Mouse (Mus musculus): ENCODE measurements around the gene Phc1.

DNA sequence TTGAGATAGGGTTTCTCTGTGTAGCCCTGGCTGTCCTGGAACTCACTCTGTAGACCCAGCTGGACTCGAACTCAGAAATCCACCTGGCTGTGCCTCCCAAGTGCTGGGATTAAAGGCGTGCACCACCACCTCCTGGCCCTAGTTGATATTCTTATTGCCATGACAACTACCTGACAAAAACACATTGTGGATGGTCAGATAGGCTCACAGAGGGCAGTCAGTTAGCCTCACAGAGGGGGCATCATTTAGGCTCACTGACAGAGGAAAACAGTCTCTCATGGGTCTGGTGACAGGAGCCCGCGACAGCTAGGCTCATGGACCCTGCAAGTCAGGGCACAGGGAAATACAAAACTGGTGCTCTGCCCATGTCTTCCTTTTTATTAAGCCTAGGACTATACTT lies 56.1 kb downstream of the Phc1 start:
- TF ChIP-seq CTCF (IDR thresholded peaks at IDR 0.05; ENCODE audit: low read depth, low read length): no peak
- no peak for TF ChIP-seq EP300 (IDR thresholded peaks at IDR 0.05; ENCODE audit: insufficient read depth, low read depth, low read length)
